Mouse (Mus musculus): Measurements from ENCODE around the gene Khdc4. TPM values are rescaled to one million over a fixed set of nuclear protein-coding genes. Genes with fewer than 3 reads are reported as not detected.

Khdc4 gene
- total and polyA plus RNA-seq, 3 experiments: 47.4 to 71.0 TPM; not detected in 1

GRCm38 (mm10) chr3:88701222-88701621, 15.6 kb downstream of the Khdc4 start:
- DNase-seq (ENCODE audit: low read depth, low spot score): no peak
- H3K36me3 ChIP-seq (ENCODE audit: control insufficient read depth in 1 of 2, insufficient read depth in 2 of 2, low read length in 2 of 2): peaks cover 0 to 81% of the 10 kb centered on the region in 2 experiments
- no peak overlapping the region for H3K27ac ChIP-seq (ENCODE audit: control insufficient read depth, low read depth, low read length)
- H3K4me1 ChIP-seq (ENCODE audit: control insufficient read depth in 1 of 2, insufficient read depth in 2 of 2, low read length in 2 of 2): no peaks in the 10 kb centered on the region
- peaks cover 6% of the 10 kb centered on the region for H3K79me2 ChIP-seq (ENCODE audit: control insufficient read depth, insufficient read depth, low read length, poor library complexity)
- no peaks in the 10 kb centered on the region for H3K9me3 ChIP-seq (replicated peaks; ENCODE audit: insufficient read depth, low read length)
- no peak overlapping the region for H3K4me3 ChIP-seq (ENCODE audit: control insufficient read depth in 1 of 2, insufficient read depth in 1 of 2, low read depth in 2 of 2, low read length in 2 of 2)
- no peaks in the 10 kb centered on the region for H3K27me3 ChIP-seq (ENCODE audit: control insufficient read depth in 1 of 2, insufficient read depth in 2 of 2, low read length in 2 of 2)
- H3K9ac ChIP-seq (ENCODE audit: control insufficient read depth, low read depth, low read length, poor library complexity, severe bottlenecking): no peak overlapping the region
- TF ChIP-seq CTCF (IDR thresholded peaks at IDR 0.05 in 2 of 3, conservative IDR thresholded peaks at IDR 0.05 in 1 of 3; ENCODE audit: control insufficient read depth in 1 of 3, insufficient read depth in 1 of 3, low read depth in 2 of 3, low read length in 3 of 3, poor library complexity in 1 of 3, severe bottlenecking in 1 of 3) (no peak), POLR2AphosphoS2 (IDR thresholded peaks at IDR 0.05; ENCODE audit: low read length) (no peak), GABPA (IDR thresholded peaks at IDR 0.05; ENCODE audit: low read depth, low read length) (no peak), USF1 (IDR thresholded peaks at IDR 0.05; ENCODE audit: low read depth, low read length) (no peak), UBTF (IDR thresholded peaks at IDR 0.05; ENCODE audit: borderline replicate concordance, insufficient read depth, low read depth, low read length) (no peak), MYB (IDR thresholded peaks at IDR 0.05; ENCODE audit: low read depth, low read length) (no peak), SIN3A (IDR thresholded peaks at IDR 0.05; ENCODE audit: low read length) (no peak), ZC3H11A (IDR thresholded peaks at IDR 0.05; ENCODE audit: low read depth, low read length) (no peak), JUND (IDR thresholded peaks at IDR 0.05; ENCODE audit: low read depth, low read length) (no peak), POLR2A (IDR thresholded peaks at IDR 0.05; ENCODE audit: control insufficient read depth in 1 of 2, insufficient read depth in 1 of 2, low read depth in 1 of 2, low read length in 2 of 2, poor library complexity in 1 of 2) (no peak), ZNF384 (IDR thresholded peaks at IDR 0.05; ENCODE audit: low read depth, low read length) (no peak), ELF1 (IDR thresholded peaks at IDR 0.05; ENCODE audit: low read depth, low read length) (no peak), ETS1 (IDR thresholded peaks at IDR 0.05; ENCODE audit: low read depth, low read length) (no peak)

DNA sequence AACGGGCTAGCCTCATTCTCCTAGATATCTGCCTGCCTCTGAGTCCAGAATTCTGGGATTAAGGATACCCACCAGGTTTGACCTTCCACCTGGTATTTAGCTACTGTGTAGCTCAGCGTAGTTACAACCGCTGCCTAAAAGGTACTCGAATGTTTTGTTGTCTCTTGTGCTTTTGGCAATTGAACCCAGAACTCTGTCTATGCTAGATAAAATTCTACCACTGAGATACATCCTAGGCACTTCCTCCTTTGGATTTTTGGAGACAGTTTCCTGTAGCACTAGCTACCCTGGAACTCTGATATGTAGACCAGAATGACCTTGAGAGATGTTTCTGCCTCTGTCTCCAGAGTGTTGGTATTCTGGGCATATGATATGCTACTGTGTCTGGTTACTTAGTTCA, 28.1 kb downstream of the Khdc4 start:
- Histone ChIP-seq H3K9me3 (replicated peaks; ENCODE audit: insufficient read depth, low read length) (no peaks in the 10 kb centered on the region), H3K9ac (ENCODE audit: control insufficient read depth, low read depth, low read length, poor library complexity, severe bottlenecking) (no peak overlapping the region), H3K27me3 (ENCODE audit: control insufficient read depth in 1 of 2, insufficient read depth in 2 of 2, low read length in 2 of 2) (no peaks in the 10 kb centered on the region), H3K4me1 (ENCODE audit: control insufficient read depth in 1 of 2, insufficient read depth in 2 of 2, low read length in 2 of 2) (peaks cover 12 to 13% of the 10 kb centered on the region in 2 experiments), H3K79me2 (ENCODE audit: control insufficient read depth, insufficient read depth, low read length, poor library complexity) (peaks cover 8% of the 10 kb centered on the region; the same call in 1 of the 2 replicates), H3K36me3 (ENCODE audit: control insufficient read depth in 1 of 2, insufficient read depth in 2 of 2, low read length in 2 of 2) (peaks cover 26 to 42% of the 10 kb centered on the region in 2 experiments), H3K27ac (ENCODE audit: control insufficient read depth, low read depth, low read length) (no peak overlapping the region), H3K4me3 (ENCODE audit: control insufficient read depth in 1 of 2, insufficient read depth in 1 of 2, low read depth in 2 of 2, low read length in 2 of 2) (no peak overlapping the region)
- peak; percentile 64 for DNase-seq (ENCODE audit: low read depth, low spot score)
- TF ChIP-seq RCOR1 (IDR thresholded peaks at IDR 0.05; ENCODE audit: low read depth, low read length): peak; percentile 60; the same call in 1 of the 2 replicates
- TF ChIP-seq ZMIZ1 (IDR thresholded peaks at IDR 0.05; ENCODE audit: low read depth, low read length): no peak; the same call in 1 of the 2 replicates
- no peak for TF ChIP-seq MAFK (IDR thresholded peaks at IDR 0.05; ENCODE audit: borderline replicate concordance, low read depth, low read length)
- TF ChIP-seq ELF1 (IDR thresholded peaks at IDR 0.05; ENCODE audit: low read depth, low read length): 0 out of 2 replicates have a peak, but pooled peaks have one; percentile 25
- peak; percentile 59 for TF ChIP-seq POLR2AphosphoS2 (IDR thresholded peaks at IDR 0.05; ENCODE audit: low read length)
- no peak for TF ChIP-seq TCF12 (IDR thresholded peaks at IDR 0.05; ENCODE audit: low read depth, low read length)
- TF ChIP-seq EP300 (IDR thresholded peaks at IDR 0.05; ENCODE audit: low read depth in 1 of 2, low read length in 2 of 2): peak; percentile 37 to 75; a peak in 3 of 4 replicates
- TF ChIP-seq CHD2 (IDR thresholded peaks at IDR 0.05; ENCODE audit: low read length): no peak
- TF ChIP-seq SMC3 (IDR thresholded peaks at IDR 0.05; ENCODE audit: low read depth, low read length): no peak
- TF ChIP-seq RAD21 (IDR thresholded peaks at IDR 0.05; ENCODE audit: low read depth, low read length): no peak
- 0 out of 2 replicates have a peak, but pooled peaks have one; percentile 7 for TF ChIP-seq ETS1 (IDR thresholded peaks at IDR 0.05; ENCODE audit: low read depth, low read length)
- TF ChIP-seq NRF1 (IDR thresholded peaks at IDR 0.05; ENCODE audit: insufficient read depth, low read depth, low read length, poor library complexity, severe bottlenecking): no peak
- no peak for TF ChIP-seq HCFC1 (IDR thresholded peaks at IDR 0.05; ENCODE audit: low read depth, low read length)
- no peak for TF ChIP-seq JUND (IDR thresholded peaks at IDR 0.05; ENCODE audit: low read depth, low read length)
- no peak for TF ChIP-seq MYB (IDR thresholded peaks at IDR 0.05; ENCODE audit: low read depth, low read length)
- peak; percentile 64 for TF ChIP-seq TAL1 (IDR thresholded peaks at IDR 0.05; ENCODE audit: low read length)
- no peak for TF ChIP-seq USF2 (IDR thresholded peaks at IDR 0.05; ENCODE audit: borderline replicate concordance in 1 of 2, insufficient read depth in 1 of 2, low read depth in 1 of 2, low read length in 2 of 2)
- TF ChIP-seq BHLHE40 (IDR thresholded peaks at IDR 0.05; ENCODE audit: borderline replicate concordance, low read depth, low read length): no peak
- no peak for TF ChIP-seq MAZ (IDR thresholded peaks at IDR 0.05; ENCODE audit: low read depth, low read length)
- TF ChIP-seq ZKSCAN1 (IDR thresholded peaks at IDR 0.05; ENCODE audit: low read depth, low read length): no peak
- no peak for TF ChIP-seq ZNF384 (IDR thresholded peaks at IDR 0.05; ENCODE audit: low read depth, low read length)
- TF ChIP-seq POLR2AphosphoS5 (IDR thresholded peaks at IDR 0.05; ENCODE audit: borderline replicate concordance, low read depth, low read length): no peak
- TF ChIP-seq TBP (IDR thresholded peaks at IDR 0.05; ENCODE audit: low read depth, low read length): no peak
- TF ChIP-seq ZC3H11A (IDR thresholded peaks at IDR 0.05; ENCODE audit: low read depth, low read length): no peak

All from MEL (cell line).